1 mouse cellular context compared by ENCODE assay signal in the genomic region with DNA sequence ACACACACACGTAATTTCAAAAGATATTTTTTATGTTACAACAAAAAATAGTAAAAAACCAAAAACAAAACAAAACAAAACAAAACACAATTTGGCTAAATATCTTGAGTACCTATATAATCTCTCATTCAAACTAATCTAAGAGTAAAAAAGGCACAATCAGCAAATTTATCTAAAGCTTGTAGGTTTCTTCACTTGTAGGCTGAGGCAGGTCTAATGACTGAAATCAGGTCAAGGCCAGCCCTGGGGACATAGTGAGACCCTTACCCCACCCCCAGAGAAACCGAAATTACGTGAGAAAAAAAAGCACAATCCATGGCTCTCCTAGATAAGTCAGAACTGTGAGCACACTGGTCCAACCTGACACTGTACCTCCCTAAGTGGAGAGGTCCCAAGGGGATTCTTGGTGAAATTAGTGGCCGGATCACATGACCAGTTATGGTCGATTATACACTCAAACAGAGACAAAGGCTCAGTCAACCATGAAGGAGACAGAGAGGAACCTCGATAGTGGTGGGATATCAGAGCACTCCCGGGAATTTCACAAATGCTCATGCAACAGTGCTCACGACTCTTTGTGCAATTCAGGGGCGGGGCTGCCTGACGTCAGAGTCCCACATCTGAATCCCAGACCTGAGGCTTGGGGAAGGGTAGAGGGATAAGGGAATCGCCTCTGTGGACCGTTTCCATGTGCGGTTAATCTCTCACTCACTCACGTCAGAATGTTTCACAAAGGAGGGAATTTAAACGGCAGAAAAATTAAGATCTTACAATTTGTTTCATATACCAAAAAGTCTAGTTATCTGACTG.
A peak's percentile ranks its signal among the peaks of the same experiment; 100 is the strongest.
TF ChIP-seq lines count a peak whose summit lies in the region.

No protein-coding gene starts in this region.

TF ChIP-seq in CH12.LX, 34 proteins besides CTCF, POLR2A, EP300 and RAD21 (continued from another document):
- TF ChIP-seq KAT2A (IDR thresholded peaks at IDR 0.05; ENCODE audit: insufficient replicate concordance, low read length): peak; percentile 84
- TF ChIP-seq MYC (IDR thresholded peaks at IDR 0.05; ENCODE audit: low read depth, low read length): peak; percentile 71
- TF ChIP-seq USF1 (IDR thresholded peaks at IDR 0.05; ENCODE audit: low read depth, low read length): peak; percentile 87
- no peak; the same call in 1 of the 2 replicates for TF ChIP-seq SMC3 (IDR thresholded peaks at IDR 0.05; ENCODE audit: low read depth, low read length)
- TF ChIP-seq HCFC1 (IDR thresholded peaks at IDR 0.05; ENCODE audit: low read depth, low read length): peak; percentile 35; the same call in 1 of the 2 replicates
- TF ChIP-seq TBP (conservative IDR thresholded peaks at IDR 0.05; ENCODE audit: low read depth, low read length): no peak
- TF ChIP-seq POLR2AphosphoS2 (IDR thresholded peaks at IDR 0.05; ENCODE audit: low read depth, low read length): no peak
- TF ChIP-seq PAX5 (IDR thresholded peaks at IDR 0.05; ENCODE audit: low read length): no peak
- peak; percentile 90 for TF ChIP-seq MEF2A (IDR thresholded peaks at IDR 0.05; ENCODE audit: borderline replicate concordance, low read depth, low read length)
- no peak for TF ChIP-seq ZC3H11A (IDR thresholded peaks at IDR 0.05; ENCODE audit: low read depth, low read length)
- TF ChIP-seq CHD2 (IDR thresholded peaks at IDR 0.05; ENCODE audit: low read length): peak; percentile 59; the same call in 1 of the 2 replicates
- peak; percentile 89 for TF ChIP-seq USF2 (conservative IDR thresholded peaks at IDR 0.05; ENCODE audit: low read depth, low read length)
- peak; percentile 96 for TF ChIP-seq MAFK (IDR thresholded peaks at IDR 0.05; ENCODE audit: insufficient replicate concordance, low read length)
- peak; percentile 64; the same call in 1 of the 2 replicates for TF ChIP-seq MAZ (IDR thresholded peaks at IDR 0.05; ENCODE audit: low read depth, low read length)
- no peak for TF ChIP-seq UBTF (IDR thresholded peaks at IDR 0.05; ENCODE audit: low read depth, low read length)
- no peak for TF ChIP-seq NELFE (IDR thresholded peaks at IDR 0.05; ENCODE audit: low read depth, low read length)
- TF ChIP-seq ZKSCAN1 (IDR thresholded peaks at IDR 0.05; ENCODE audit: borderline replicate concordance, low read depth, low read length): no peak
- TF ChIP-seq TCF12 (IDR thresholded peaks at IDR 0.05; ENCODE audit: low read depth, low read length): peak; percentile 65
TF ChIP-seq in CH12.LX: peak in this region for 20.
